Mouse (Mus musculus) megakaryocyte, embryonic 14.5 days (primary cell): Measurements from ENCODE around the gene Capg.

ENCODE experiments used
- FLI1 ChIP-seq: IDR thresholded peaks from 2 replicates; pipeline ENCODE4 v1.6.1; 2012; ENCODE audit warnings: low read length, inconsistent platforms, mixed read lengths
- GATA1 ChIP-seq: IDR thresholded peaks from 3 replicates; pipeline ENCODE4 v1.6.1; 2012; ENCODE audit warnings: mixed read lengths, low read length, inconsistent platforms, borderline replicate concordance

DNA sequence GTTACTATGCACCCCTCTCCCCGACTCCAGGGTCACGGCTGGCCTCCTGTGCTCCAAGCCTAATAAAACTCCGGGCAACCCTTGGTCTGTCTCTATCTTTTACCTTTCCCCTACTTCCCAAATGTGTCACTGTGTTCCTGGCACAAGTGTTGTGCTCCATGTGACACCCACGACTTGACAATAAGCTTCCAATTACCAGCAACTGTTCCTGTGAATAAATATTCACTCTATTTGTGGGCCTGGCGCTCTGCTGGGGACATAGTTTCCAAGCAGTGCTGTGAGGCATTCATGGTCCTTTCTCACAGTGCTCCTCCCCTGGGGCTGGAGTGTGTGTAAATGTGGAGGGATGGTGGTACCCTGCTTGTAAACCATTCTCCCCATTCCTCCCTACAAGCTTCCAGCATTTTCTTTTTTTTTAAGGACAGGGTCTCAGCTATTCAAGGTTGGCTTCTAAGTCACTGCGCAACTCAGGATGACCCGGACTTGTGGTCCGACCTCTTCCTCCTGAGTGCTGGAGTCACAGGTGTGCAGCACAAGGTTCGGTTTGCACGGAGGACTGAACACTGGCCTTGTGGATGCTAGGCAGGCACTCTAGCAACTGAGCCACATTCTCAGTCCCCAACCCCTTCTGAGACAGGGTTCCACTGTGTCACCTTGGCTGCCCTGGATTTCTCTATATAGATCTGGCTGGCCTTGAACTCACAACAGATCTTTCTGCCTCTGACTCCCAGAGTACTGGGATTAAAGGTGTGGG lies 26.6 kb downstream of the Capg start:
- TF ChIP-seq FLI1 (no peak), GATA1 (no peak)
